Mouse (Mus musculus): Measurements from ENCODE around the gene Gm45213. TPM values are rescaled to one million over a fixed set of nuclear protein-coding genes. Genes with fewer than 3 reads are reported as not detected.

The Gm45213 gene
- total RNA-seq, 2 experiments from 2014 or later, result not detected

DNA sequence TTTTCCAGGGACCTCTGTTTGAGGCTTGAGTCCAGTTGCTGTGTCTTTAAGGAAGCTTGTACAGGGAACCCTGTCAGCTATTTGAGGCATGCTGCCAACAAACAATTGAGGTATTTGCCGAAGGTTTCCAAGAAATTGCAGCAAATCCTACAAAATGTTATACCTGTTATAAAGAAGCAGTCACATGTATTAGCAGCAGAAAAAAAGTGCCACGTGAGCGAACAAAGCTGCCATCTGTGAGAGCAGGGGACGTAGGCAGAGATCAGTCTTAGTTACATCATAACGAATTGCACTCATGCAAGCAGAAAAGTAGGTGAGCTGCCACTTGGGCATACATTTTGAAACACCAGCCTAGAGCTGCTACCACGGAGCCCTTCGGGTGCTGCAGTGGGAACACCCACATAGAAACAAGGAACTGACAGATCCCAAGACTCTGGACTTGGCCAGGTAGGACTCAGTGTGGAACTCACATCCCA is 63.2 kb downstream of the Gm45213 start:
- DNase-seq, result no peak

DNA sequence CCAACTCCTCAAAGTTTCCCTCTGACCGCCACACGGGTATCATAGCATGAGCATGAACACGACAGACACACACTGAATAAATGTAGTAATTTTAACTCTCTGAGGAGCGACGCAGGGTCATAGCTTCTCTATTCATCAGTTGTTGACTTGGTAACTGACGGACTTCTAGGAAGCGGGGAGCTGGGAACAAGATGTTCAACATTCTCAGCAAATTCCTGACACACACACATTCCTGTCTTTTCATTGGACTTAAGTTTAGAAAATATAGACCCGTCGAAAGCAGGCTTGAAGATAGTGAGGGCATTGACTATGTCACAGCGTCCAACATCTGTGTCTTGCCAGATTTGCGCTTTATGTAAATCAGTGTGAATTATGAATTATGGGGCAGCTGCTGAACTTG is 63.8 kb downstream of the Gm45213 start:
- DNase-seq, result no peak

DNA sequence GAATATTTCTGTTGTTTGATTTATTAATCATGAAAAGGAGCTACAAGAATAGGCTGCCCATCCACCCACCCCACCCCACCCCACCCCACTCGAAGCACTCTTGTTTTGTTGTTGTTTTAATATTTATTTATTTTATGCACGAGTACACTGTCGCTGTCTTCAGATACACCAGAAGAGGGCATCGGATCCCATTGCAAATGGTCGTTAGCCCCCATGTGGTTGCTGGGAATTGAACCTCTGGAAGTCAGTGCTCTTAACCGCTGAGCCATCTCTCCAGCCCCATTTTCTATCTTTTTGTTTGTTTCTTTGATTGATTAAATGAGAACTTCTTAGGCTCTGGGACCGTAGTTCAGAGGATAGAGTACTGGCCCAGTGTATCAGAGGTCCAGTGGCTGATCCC is 64.5 kb downstream of the Gm45213 start:
- DNase-seq, result peak; percentile 47

DNA sequence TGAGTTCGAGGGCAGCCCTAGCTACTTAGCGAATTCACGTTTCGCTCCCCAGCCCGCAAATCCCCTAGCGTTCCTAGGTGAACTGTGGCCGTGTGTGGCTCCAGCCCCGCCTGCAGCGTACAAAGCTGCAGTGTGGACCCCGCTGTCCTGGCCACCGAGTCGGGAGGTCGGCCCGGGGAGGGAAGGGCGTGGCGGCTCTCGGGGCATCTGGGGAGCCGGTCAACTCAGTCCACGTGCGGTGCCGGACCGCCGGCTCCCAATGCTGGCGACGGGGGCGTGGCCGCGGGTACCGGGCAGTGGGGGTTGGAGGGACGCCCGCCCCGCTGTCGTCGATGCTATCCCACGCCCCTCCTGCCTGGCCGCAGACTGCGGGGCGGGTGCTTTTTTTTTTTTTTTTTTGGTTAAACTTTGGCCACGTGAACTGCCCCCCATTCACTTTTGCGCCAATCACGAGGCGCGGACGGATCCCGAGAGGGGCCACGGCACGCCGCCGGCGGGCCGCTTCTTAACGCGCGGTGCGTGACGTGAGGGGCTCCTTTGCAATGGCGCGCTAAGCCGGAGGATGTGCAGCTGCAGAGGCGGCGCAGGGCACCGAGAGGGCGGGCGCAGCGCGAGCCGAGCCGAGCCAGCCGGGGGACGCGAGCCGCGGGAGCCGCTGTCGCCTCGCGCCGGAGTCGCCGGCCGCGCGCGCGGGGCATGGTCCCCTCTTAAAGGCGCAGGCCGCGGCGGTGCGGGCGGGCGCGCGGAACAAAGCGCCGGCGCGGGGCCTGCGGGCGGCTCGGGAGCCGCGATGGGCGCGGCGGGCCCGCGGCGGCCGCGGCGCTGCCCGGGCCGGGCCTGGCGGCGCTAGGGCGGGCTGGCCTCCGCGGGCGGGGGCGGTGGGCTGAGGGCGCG is 65.8 kb downstream of the Gm45213 start, which contains the start of gene Chsy1:
TSS of gene Chsy1 (plus strand) at position 555 of the 894 bp plus-strand sequence.
- peak; percentile 93 for DNase-seq

DNA sequence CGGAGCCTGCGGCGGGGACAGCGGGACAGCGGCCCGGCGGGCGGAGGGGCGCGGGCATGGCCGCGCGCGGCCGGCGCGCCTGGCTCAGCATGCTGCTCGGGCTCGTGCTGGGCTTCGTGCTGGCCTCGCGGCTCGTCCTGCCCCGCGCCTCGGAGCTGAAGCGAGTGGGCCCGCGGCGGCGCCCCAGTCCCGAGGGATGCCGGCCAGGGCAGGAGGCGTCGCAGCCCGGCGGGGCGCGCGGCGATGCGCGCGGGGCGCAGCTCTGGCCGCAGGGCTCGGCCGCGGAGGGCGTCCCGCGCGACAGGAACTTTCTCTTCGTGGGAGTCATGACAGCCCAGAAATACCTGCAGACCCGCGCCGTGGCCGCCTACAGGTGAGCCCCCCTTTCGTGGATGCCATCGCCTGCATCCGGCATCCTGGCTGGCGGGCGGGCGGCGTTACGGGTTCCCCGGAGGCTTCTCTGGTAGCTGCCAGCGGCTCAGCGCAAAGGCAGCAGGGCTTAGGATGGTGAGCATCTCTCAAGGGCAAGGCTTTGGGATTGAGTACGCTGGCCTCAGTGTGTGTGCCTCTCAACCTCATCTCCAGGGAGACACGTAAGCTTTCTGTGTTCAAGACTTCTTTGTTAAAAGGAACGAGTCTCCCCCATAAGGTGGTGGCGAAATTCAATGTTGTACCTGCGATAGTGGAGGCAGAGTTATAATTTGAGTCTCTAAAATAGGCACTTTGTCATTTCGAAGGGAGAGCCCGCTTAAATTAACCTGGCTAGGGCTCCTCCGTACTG is 66.6 kb downstream of the Gm45213 start:
- DNase-seq, result peak; percentile 53

DNA sequence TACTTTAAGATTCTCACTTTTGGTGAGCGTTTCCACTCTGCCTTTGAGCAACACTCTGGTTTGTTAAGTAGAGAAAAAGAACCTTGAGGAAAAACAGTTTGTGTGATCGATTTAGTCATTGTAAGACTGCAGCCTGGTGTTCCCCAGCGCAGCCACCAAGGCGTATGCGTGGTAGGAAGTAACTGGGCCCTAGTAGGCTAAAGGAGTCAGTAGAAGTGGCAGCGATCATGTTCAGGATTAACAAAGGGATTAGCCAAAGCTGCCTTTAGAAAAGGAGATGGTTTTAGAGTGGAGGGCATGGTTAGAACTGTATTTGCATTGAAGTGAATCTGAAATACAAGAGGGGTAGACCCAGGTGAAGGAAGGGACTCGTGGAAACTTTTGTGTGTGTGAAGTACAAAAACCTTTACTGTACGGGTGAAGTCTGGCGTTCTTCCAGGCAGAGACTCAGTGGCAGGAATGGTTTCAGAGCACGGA is 67.3 kb downstream of the Gm45213 start:
- no peak for DNase-seq

DNA sequence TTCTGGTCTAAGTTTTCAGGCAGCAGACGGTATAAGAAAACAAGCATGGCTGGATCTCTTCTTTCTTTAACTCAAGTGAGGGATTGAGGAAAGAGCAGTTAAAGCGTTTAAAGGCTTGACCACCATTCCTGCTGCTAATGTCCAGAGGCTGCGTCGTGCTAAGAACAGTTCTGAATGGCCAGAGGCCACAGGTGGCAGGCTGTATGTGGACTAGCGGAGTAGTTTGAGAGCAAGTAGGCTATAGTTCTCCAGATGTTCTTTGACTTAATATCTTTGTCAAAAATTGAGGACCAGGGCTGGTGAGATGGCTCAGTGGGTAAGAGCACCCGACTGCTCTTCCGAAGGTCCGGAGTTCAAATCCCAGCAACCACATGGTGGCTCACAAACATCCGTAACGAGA is 67.8 kb downstream of the Gm45213 start:
- no peak for DNase-seq

Other genes starting within 250 kb of the Gm45213 start
- 10 to 100 TPM; 32.7 to 39.8 TPM for gene Pcsk6, start 181.9 kb upstream of the Gm45213 start, total RNA-seq (2021)
- 10 to 100 TPM; 40.1 to 42.7 TPM for gene Snrpa1, start 15.4 kb downstream of the Gm45213 start, total RNA-seq (2021)
- gene Selenos, start 36.0 kb downstream of the Gm45213 start, total RNA-seq (2021), result 10 to 100 TPM; 33.9 to 36.5 TPM
- 10 to 100 TPM; 51.4 to 52.3 TPM for gene Chsy1, start 65.9 kb downstream of the Gm45213 start, total RNA-seq (2021)

Data from heart, postnatal 4 days (tissue).